ENCODE assay signal across 10 mouse cellular contexts in genomic region chr9:66937507-66937906, GRCm38 (mm10). TPM values are rescaled to one million over a fixed set of nuclear protein-coding genes. Genes with fewer than 3 reads are reported as not detected.
DNase-seq lines count a peak whose midpoint lies in the region; ATAC-seq and TF ChIP-seq lines count a peak whose summit lies in the region.
"Had no signal": no experiment of that assay in that cellular context is flagged by ENCODE, and none has a peak within 500 bp of the region (broad histone marks: within the 10 kb centered on the region; RNA-seq: fewer than 3 reads in every experiment).

No protein-coding gene starts in this region.

- TF ChIP-seq EP300 in stomach, postnatal 0 days (optimal IDR thresholded peaks at IDR 0.05): no peak

- H3K9me3 ChIP-seq in hindbrain, embryonic 16.5 days (ENCODE audit: control insufficient read depth, low read length): no peaks in the 10 kb centered on the region
- no peaks in the 10 kb centered on the region for H3K9me3 ChIP-seq in hindbrain, embryonic 10.5 days
- H3K9me3 ChIP-seq in stomach, postnatal 0 days (ENCODE audit: control insufficient read depth, low read length): no peaks in the 10 kb centered on the region
- H3K9me3 ChIP-seq: neural tube, embryonic 13.5 days had no signal

- 53% methylated on average over 8 of the region's 8 CpGs for WGBS in hindbrain, embryonic 16.5 days
- 87% methylated on average over 8 of the region's 8 CpGs for WGBS in hindbrain, embryonic 10.5 days
- 29% methylated on average over 8 of the region's 8 CpGs for WGBS in stomach, postnatal 0 days

- peak; percentile 50; the same call in 1 of the 2 replicates for ATAC-seq in hindbrain, embryonic 16.5 days
- ATAC-seq in stomach, postnatal 0 days (ENCODE audit: low FRiP score, low TSS enrichment): peak; percentile 56; the same call in 1 of the 2 replicates
- ATAC-seq: liver, postnatal 0 days had no signal

- H3K4me3 ChIP-seq in hindbrain, embryonic 16.5 days (ENCODE audit: low read length): no peak overlapping the region
- H3K4me3 ChIP-seq in hindbrain, embryonic 10.5 days: no peak overlapping the region
- no peak overlapping the region for H3K4me3 ChIP-seq in stomach, postnatal 0 days (ENCODE audit: low read depth, low read length)
- H3K4me3 ChIP-seq: neural tube, embryonic 13.5 days had no signal

- no peak overlapping the region for H3K9ac ChIP-seq in hindbrain, embryonic 16.5 days (ENCODE audit: low read depth, low read length)
- peak overlapping the region; percentile 2; the same call in 1 of the 2 replicates for H3K9ac ChIP-seq in stomach, postnatal 0 days (ENCODE audit: low read length)
- H3K9ac ChIP-seq: liver, postnatal 0 days; neural tube, embryonic 13.5 days had no signal

- H3K4me2 ChIP-seq in hindbrain, embryonic 16.5 days (ENCODE audit: low read length): no peak overlapping the region
- no peak overlapping the region for H3K4me2 ChIP-seq in stomach, postnatal 0 days (replicated peaks; ENCODE audit: low read depth)
- H3K4me2 ChIP-seq: neural tube, embryonic 13.5 days had no signal

- H3K27me3 ChIP-seq in hindbrain, embryonic 16.5 days (replicated peaks; ENCODE audit: control insufficient read depth, insufficient read depth, low read length): no peaks in the 10 kb centered on the region
- H3K27me3 ChIP-seq in hindbrain, embryonic 10.5 days (ENCODE audit: insufficient read depth, poor library complexity, severe bottlenecking): peaks cover 4% of the 10 kb centered on the region; the same call in 1 of the 2 replicates
- H3K27me3 ChIP-seq in stomach, postnatal 0 days (ENCODE audit: control insufficient read depth, insufficient read depth, low read length): no peaks in the 10 kb centered on the region
- H3K27me3 ChIP-seq: neural tube, embryonic 13.5 days had no signal

- H3K4me1 ChIP-seq in hindbrain, embryonic 16.5 days (ENCODE audit: control insufficient read depth, insufficient read depth, low read depth, low read length): peaks cover 11% of the 10 kb centered on the region
- peaks cover 20% of the 10 kb centered on the region for H3K4me1 ChIP-seq in hindbrain, embryonic 10.5 days (replicated peaks)
- peaks cover 4% of the 10 kb centered on the region; the same call in 1 of the 2 replicates for H3K4me1 ChIP-seq in stomach, postnatal 0 days (replicated peaks; ENCODE audit: control insufficient read depth, insufficient read depth)

- no peak for TF ChIP-seq CTCF in stomach, postnatal 0 days (IDR thresholded peaks at IDR 0.05; ENCODE audit: low read depth)

- no peak overlapping the region for H3K27ac ChIP-seq in hindbrain, embryonic 16.5 days (ENCODE audit: low read depth, low read length)
- H3K27ac ChIP-seq in hindbrain, embryonic 10.5 days: no peak overlapping the region
- H3K27ac ChIP-seq in stomach, postnatal 0 days (replicated peaks): 0 out of 2 replicates have a peak overlapping the region, but pooled peaks have one; percentile 24
- H3K27ac ChIP-seq: neural tube, embryonic 13.5 days had no signal

- H3K36me3 ChIP-seq in hindbrain, embryonic 16.5 days (ENCODE audit: control insufficient read depth, insufficient read depth, low read length): no peaks in the 10 kb centered on the region
- no peaks in the 10 kb centered on the region for H3K36me3 ChIP-seq in hindbrain, embryonic 10.5 days
- no peaks in the 10 kb centered on the region for H3K36me3 ChIP-seq in stomach, postnatal 0 days (ENCODE audit: control insufficient read depth, insufficient read depth, low read length)
- H3K36me3 ChIP-seq: neural tube, embryonic 13.5 days had no signal

- peak; percentile 62 for DNase-seq in adrenal gland, postnatal 14 days
- DNase-seq in adrenal gland, adult 8-10 months: no peak
- DNase-seq in hindbrain, embryonic 10.5 days (ENCODE audit: low spot score): no peak
- peak; percentile 17 for DNase-seq in urinary bladder, postnatal 14 days (ENCODE audit: low spot score)
- no peak for DNase-seq in urinary bladder, postnatal 10 days (ENCODE audit: low spot score)
- peak; percentile 31 for DNase-seq in stomach, postnatal 0 days (ENCODE audit: low spot score)
- no peak for DNase-seq in layer of hippocampus, adult 18-20 months (ENCODE audit: low spot score in 2 of 2)

RNA-seq across cellular contexts. Expression of gene Rps27l, which starts 8.4 kb away (rescaled TPM):
- 291 and 304 TPM in 2 replicates for total RNA-seq in adrenal gland, postnatal 14 days (2021)
- total RNA-seq in adrenal gland, adult 8-10 months (2022): 100 to 1,000 TPM; 240 to 306 (median 275) TPM
- 204 and 212 TPM in 2 replicates for polyA plus RNA-seq in hindbrain, embryonic 16.5 days (2015; fragmentation: Nextera tagmentation; extraction: Ambion mirVana)
- 708 and 733 TPM in 2 replicates for polyA plus RNA-seq in hindbrain, embryonic 10.5 days (2016; fragmentation: Nextera tagmentation; extraction: Ambion mirVana)
- 768 and 843 TPM in 2 replicates for polyA plus RNA-seq in stomach, postnatal 0 days (2015; fragmentation: Nextera tagmentation; extraction: Ambion mirVana)
- total RNA-seq in layer of hippocampus, adult 18-20 months (2021): 10 to 100 TPM; 35.9 to 39.4 TPM

RNA-seq across cellular contexts. Expression of gene Rab8b, which starts 18.0 kb away (rescaled TPM):
- 19.1 and 23.1 TPM in 2 replicates for total RNA-seq in adrenal gland, postnatal 14 days (2021)
- total RNA-seq in adrenal gland, adult 8-10 months (2022): 10 to 100 TPM; 15.3 to 30.9 (median 23.9) TPM
- polyA plus RNA-seq in hindbrain, embryonic 16.5 days (2015; fragmentation: Nextera tagmentation; extraction: Ambion mirVana): 36.2 and 40.4 TPM in 2 replicates
- 24.3 and 27.3 TPM in 2 replicates for polyA plus RNA-seq in hindbrain, embryonic 10.5 days (2016; fragmentation: Nextera tagmentation; extraction: Ambion mirVana)
- 9.2 and 9.4 TPM in 2 replicates for polyA plus RNA-seq in stomach, postnatal 0 days (2015; fragmentation: Nextera tagmentation; extraction: Ambion mirVana)
- 10 to 100 TPM; 53.6 to 57.1 TPM for total RNA-seq in layer of hippocampus, adult 18-20 months (2021)

RNA-seq across cellular contexts. Expression of gene Lactb, which starts 37.8 kb away (rescaled TPM):
- 19.1 and 20.8 TPM in 2 replicates for total RNA-seq in adrenal gland, postnatal 14 days (2021)
- total RNA-seq in adrenal gland, adult 8-10 months (2022): 10 to 100 TPM; 15.8 to 19.2 (median 17.8) TPM
- polyA plus RNA-seq in hindbrain, embryonic 16.5 days (2015; fragmentation: Nextera tagmentation; extraction: Ambion mirVana): 12.1 and 12.3 TPM in 2 replicates
- 8.6 and 9.4 TPM in 2 replicates for polyA plus RNA-seq in hindbrain, embryonic 10.5 days (2016; fragmentation: Nextera tagmentation; extraction: Ambion mirVana)
- 11.8 and 12.2 TPM in 2 replicates for polyA plus RNA-seq in stomach, postnatal 0 days (2015; fragmentation: Nextera tagmentation; extraction: Ambion mirVana)
- 10 to 100 TPM; 14.8 to 16.6 TPM for total RNA-seq in layer of hippocampus, adult 18-20 months (2021)

Comparison
In these comparisons a context has a peak if more than half of its experiments do, and no peak if none do; other contexts are left out.
1. DNase-seq: peak in adrenal gland, postnatal 14 days (single experiment), urinary bladder, postnatal 14 days (single experiment) and stomach, postnatal 0 days (single experiment); none in adrenal gland, adult 8-10 months (single experiment), hindbrain, embryonic 10.5 days (single experiment), urinary bladder, postnatal 10 days (single experiment) and layer of hippocampus, adult 18-20 months (0 of 2).